Mouse (Mus musculus): Measurements from ENCODE around the gene Pebp1. TPM values are rescaled to one million over a fixed set of nuclear protein-coding genes. Genes with fewer than 3 reads are reported as not detected.

Gene Pebp1
- polyA plus RNA-seq, 1 experiment from 2014 or later, result 934 TPM

GRCm38 (mm10) chr5:117240761-117241322 is 46.6 kb downstream of the Pebp1 start:
- H3K27me3 ChIP-seq (ENCODE audit: control insufficient read depth, insufficient read depth, low read length), result no peaks in the 10 kb centered on the region
- 1% methylated on average over 32 of the region's 32 CpGs for WGBS
- H3K9me3 ChIP-seq (ENCODE audit: control insufficient read depth, low read length), result no peaks in the 10 kb centered on the region
- peak overlapping the region; percentile 67 for H3K4me2 ChIP-seq (ENCODE audit: low read depth)
- peak overlapping the region; percentile 46 for H3K27ac ChIP-seq (ENCODE audit: low read depth, low read length)
- H3K4me1 ChIP-seq (ENCODE audit: control insufficient read depth, insufficient read depth, low read length), result 0 out of 2 replicates have a peak, but pooled peaks cover 3% of the 10 kb centered on the region
- peak overlapping the region; percentile 59 for H3K9ac ChIP-seq (ENCODE audit: low read length)
- H3K36me3 ChIP-seq (ENCODE audit: control insufficient read depth, insufficient read depth, low read length), result no peaks in the 10 kb centered on the region
- DNase-seq (ENCODE audit: low spot score), result peak; percentile 56
- no peak; the same call in 1 of the 2 replicates for ATAC-seq (ENCODE audit: insufficient read depth, low FRiP score, low TSS enrichment)
- peak overlapping the region; percentile 34 for H3K4me3 ChIP-seq (ENCODE audit: low read depth, low read length)

- ATAC-seq (ENCODE audit: insufficient read depth, low FRiP score, low TSS enrichment) (no peak), DNase-seq (ENCODE audit: low spot score) (peak; percentile 41)
- Histone ChIP-seq H3K4me2 (ENCODE audit: low read depth) (peak overlapping the region; percentile 67), H3K27me3 (ENCODE audit: control insufficient read depth, insufficient read depth, low read length) (no peaks in the 10 kb centered on the region), H3K9me3 (ENCODE audit: control insufficient read depth, low read length) (no peaks in the 10 kb centered on the region), H3K36me3 (ENCODE audit: control insufficient read depth, insufficient read depth, low read length) (no peaks in the 10 kb centered on the region), H3K9ac (ENCODE audit: low read length) (peak overlapping the region; percentile 59), H3K4me3 (ENCODE audit: low read depth, low read length) (peak overlapping the region; percentile 34), H3K27ac (ENCODE audit: low read depth, low read length) (peak overlapping the region; percentile 46), H3K4me1 (ENCODE audit: control insufficient read depth, insufficient read depth, low read length) (0 out of 2 replicates have a peak, but pooled peaks cover 3% of the 10 kb centered on the region)
- WGBS, result 4% methylated on average over 12 of the region's 12 CpGs
Measured at GRCm38 (mm10) chr5:117240321-117240731, 47.1 kb downstream of the Pebp1 start.

- 85% methylated on average over 4 of the region's 4 CpGs for WGBS
- no peak for DNase-seq (ENCODE audit: low spot score)
Measured at GRCm38 (mm10) chr5:117239106-117239505, 48.3 kb downstream of the Pebp1 start.

GRCm38 (mm10) chr5:117236540-117236939 is 50.9 kb downstream of the Pebp1 start:
- Histone ChIP-seq H3K4me2 (ENCODE audit: low read depth) (no peak overlapping the region), H3K9me3 (ENCODE audit: control insufficient read depth, low read length) (no peaks in the 10 kb centered on the region)
- no peak for DNase-seq (ENCODE audit: low spot score)

More at GRCm38 (mm10) chr5:117239106-117239505, 48.3 kb downstream of the Pebp1 start:
- no peak for ATAC-seq (ENCODE audit: insufficient read depth, low FRiP score, low TSS enrichment)
- Histone ChIP-seq H3K9me3 (ENCODE audit: control insufficient read depth, low read length) (no peaks in the 10 kb centered on the region), H3K27ac (ENCODE audit: low read depth, low read length) (no peak overlapping the region), H3K4me2 (ENCODE audit: low read depth) (no peak overlapping the region), H3K4me1 (ENCODE audit: control insufficient read depth, insufficient read depth, low read length) (0 out of 2 replicates have a peak, but pooled peaks cover 3% of the 10 kb centered on the region), H3K27me3 (ENCODE audit: control insufficient read depth, insufficient read depth, low read length) (no peaks in the 10 kb centered on the region), H3K4me3 (ENCODE audit: low read depth, low read length) (no peak overlapping the region), H3K36me3 (ENCODE audit: control insufficient read depth, insufficient read depth, low read length) (no peaks in the 10 kb centered on the region), H3K9ac (ENCODE audit: low read length) (no peak overlapping the region)

More at GRCm38 (mm10) chr5:117236540-117236939, 50.9 kb downstream of the Pebp1 start:
- no peaks in the 10 kb centered on the region for H3K27me3 ChIP-seq (ENCODE audit: control insufficient read depth, insufficient read depth, low read length)
- WGBS, result 73% methylated on average over 5 of the region's 5 CpGs
- no peak for ATAC-seq (ENCODE audit: insufficient read depth, low FRiP score, low TSS enrichment)
- H3K4me1 ChIP-seq (ENCODE audit: control insufficient read depth, insufficient read depth, low read length), result no peaks in the 10 kb centered on the region
- no peak overlapping the region for H3K4me3 ChIP-seq (ENCODE audit: low read depth, low read length)
- H3K27ac ChIP-seq (ENCODE audit: low read depth, low read length), result no peak overlapping the region
- H3K36me3 ChIP-seq (ENCODE audit: control insufficient read depth, insufficient read depth, low read length), result no peaks in the 10 kb centered on the region
- no peak overlapping the region for H3K9ac ChIP-seq (ENCODE audit: low read length)

Other genes starting within 250 kb of the Pebp1 start
- 46.3 and 46.7 TPM in 2 replicates for gene Suds3, start 171.5 kb downstream of the Pebp1 start, polyA plus RNA-seq (2014; fragmentation: Nextera tagmentation; extraction: Ambion mirVana)
- gene Taok3, start 167.5 kb downstream of the Pebp1 start, polyA plus RNA-seq (2014; fragmentation: Nextera tagmentation; extraction: Ambion mirVana), result 20.0 and 20.3 TPM in 2 replicates
- 1.4 and 2.0 TPM in 2 replicates for gene Vsig10, start 31.5 kb upstream of the Pebp1 start, polyA plus RNA-seq (2014; fragmentation: Nextera tagmentation; extraction: Ambion mirVana)
- gene Wsb2, start 69.7 kb upstream of the Pebp1 start, polyA plus RNA-seq (2014; fragmentation: Nextera tagmentation; extraction: Ambion mirVana), result 92.2 and 99.2 TPM in 2 replicates
- gene Rfc5, start 101.4 kb upstream of the Pebp1 start, polyA plus RNA-seq (2014; fragmentation: Nextera tagmentation; extraction: Ambion mirVana), result 84.9 and 90.2 TPM in 2 replicates
- 1.1 and 1.4 TPM in 2 replicates for gene Ksr2, start 126.4 kb upstream of the Pebp1 start, polyA plus RNA-seq (2014; fragmentation: Nextera tagmentation; extraction: Ambion mirVana)

Measured in neural tube, embryonic 11.5 days (tissue).